Mouse (Mus musculus): ENCODE data around the gene Snd1. TPM values are rescaled to one million over a fixed set of nuclear protein-coding genes. Genes with fewer than 3 reads are reported as not detected.
A peak's percentile ranks its signal among the peaks of the same experiment; 100 is the strongest.

The Snd1 gene
- total RNA-seq, 2 experiments from 2014 or later: 115 to 117 TPM

GRCm38 (mm10) chr6:28629866-28630265, 154.9 kb downstream of the Snd1 start:
- peak in 1 of 2 experiments; percentile 34 for DNase-seq (ENCODE audit: low spot score in 2 of 2)

GRCm38 (mm10) chr6:28630926-28631325, 156.0 kb downstream of the Snd1 start:
- no peak for DNase-seq (ENCODE audit: low spot score in 2 of 2)

GRCm38 (mm10) chr6:28633120-28633519, 158.2 kb downstream of the Snd1 start:
- DNase-seq (ENCODE audit: low spot score in 2 of 2): no peak

- no peak for DNase-seq (ENCODE audit: low spot score in 2 of 2)
These were observed 158.7 kb downstream of the Snd1 start for GRCm38 (mm10) chr6:28633656-28634055.

GRCm38 (mm10) chr6:28635092-28635491, 160.2 kb downstream of the Snd1 start:
- no peak for DNase-seq (ENCODE audit: low spot score in 2 of 2)

- no peak for DNase-seq (ENCODE audit: low spot score in 2 of 2)
These were observed 160.8 kb downstream of the Snd1 start for GRCm38 (mm10) chr6:28635531-28636348.

- no peak for DNase-seq (ENCODE audit: low spot score in 2 of 2)
These were observed 165.1 kb downstream of the Snd1 start for GRCm38 (mm10) chr6:28640088-28640487.

GRCm38 (mm10) chr6:28642909-28643308, 168.0 kb downstream of the Snd1 start:
- DNase-seq (ENCODE audit: low spot score in 2 of 2): no peak

- no peak for DNase-seq (ENCODE audit: low spot score in 2 of 2)
These were observed 170.3 kb downstream of the Snd1 start for GRCm38 (mm10) chr6:28645231-28645630.

GRCm38 (mm10) chr6:28656511-28656910, 181.6 kb downstream of the Snd1 start:
- DNase-seq (ENCODE audit: low spot score in 2 of 2): no peak

GRCm38 (mm10) chr6:28663004-28663403, 188.1 kb downstream of the Snd1 start:
- DNase-seq (ENCODE audit: low spot score in 2 of 2): no peak

- DNase-seq (ENCODE audit: low spot score in 2 of 2): no peak
These were observed 188.7 kb downstream of the Snd1 start for GRCm38 (mm10) chr6:28663670-28664069.

- no peak for DNase-seq (ENCODE audit: low spot score in 2 of 2)
These were observed 189.8 kb downstream of the Snd1 start for GRCm38 (mm10) chr6:28664716-28665115.

GRCm38 (mm10) chr6:28667586-28667985, 192.6 kb downstream of the Snd1 start:
- DNase-seq (ENCODE audit: low spot score in 2 of 2): no peak

- DNase-seq (ENCODE audit: low spot score in 2 of 2): no peak
These were observed 194.3 kb downstream of the Snd1 start for GRCm38 (mm10) chr6:28669251-28669650.

- no peak for DNase-seq (ENCODE audit: low spot score in 2 of 2)
These were observed 197.4 kb downstream of the Snd1 start for GRCm38 (mm10) chr6:28672388-28672787.

GRCm38 (mm10) chr6:28674686-28675085, 199.7 kb downstream of the Snd1 start:
- no peak for DNase-seq (ENCODE audit: low spot score in 2 of 2)

GRCm38 (mm10) chr6:28678896-28679295, 204.0 kb downstream of the Snd1 start:
- no peak for DNase-seq (ENCODE audit: low spot score in 2 of 2)

GRCm38 (mm10) chr6:28680537-28680936, 205.6 kb downstream of the Snd1 start:
- DNase-seq (ENCODE audit: low spot score in 2 of 2): no peak

- no peak for DNase-seq (ENCODE audit: low spot score in 2 of 2)
These were observed 206.8 kb downstream of the Snd1 start for GRCm38 (mm10) chr6:28681521-28682457.

GRCm38 (mm10) chr6:28685052-28685451, 210.1 kb downstream of the Snd1 start:
- no peak for DNase-seq (ENCODE audit: low spot score in 2 of 2)

- DNase-seq (ENCODE audit: low spot score in 2 of 2): no peak
These were observed 210.8 kb downstream of the Snd1 start for GRCm38 (mm10) chr6:28685745-28686144.

Data from layer of hippocampus, adult 18-20 months (tissue).